In genomic region chr14:47805771-47806535, GRCm38 (mm10) we compare ENCODE assay signal across 13 mouse cellular contexts.
DNase-seq lines count a peak whose midpoint lies in the region; ATAC-seq and TF ChIP-seq lines count a peak whose summit lies in the region.
"Had no signal": no experiment of that assay in that cellular context is flagged by ENCODE, and none has a peak within 500 bp of the region (broad histone marks: within the 10 kb centered on the region; RNA-seq: fewer than 3 reads in every experiment).

No protein-coding gene starts in this region.

- H3K36me3 ChIP-seq in kidney, postnatal 0 days (ENCODE audit: insufficient read depth, low read length), result no peaks in the 10 kb centered on the region
- H3K36me3 ChIP-seq in forebrain, embryonic 15.5 days, result no peaks in the 10 kb centered on the region
- no peaks in the 10 kb centered on the region for H3K36me3 ChIP-seq in limb, embryonic 14.5 days (ENCODE audit: control insufficient read depth, insufficient read depth, low read length)
- no peaks in the 10 kb centered on the region for H3K36me3 ChIP-seq in neural tube, embryonic 13.5 days
- no peaks in the 10 kb centered on the region for H3K36me3 ChIP-seq in heart, embryonic 10.5 days
- H3K36me3 ChIP-seq: embryonic facial prominence, embryonic 15.5 days; limb, embryonic 15.5 days had no signal

- no peak for TF ChIP-seq POLR2A in limb, embryonic 14.5 days (IDR thresholded peaks at IDR 0.05; ENCODE audit: borderline replicate concordance, extremely low read depth, insufficient read depth, insufficient read length)

- H3K27ac ChIP-seq in kidney, postnatal 0 days, result no peak overlapping the region
- no peak overlapping the region for H3K27ac ChIP-seq in forebrain, embryonic 15.5 days (replicated peaks)
- H3K27ac ChIP-seq in limb, embryonic 14.5 days (replicated peaks; ENCODE audit: low read depth, low read length), result no peak overlapping the region
- H3K27ac ChIP-seq in neural tube, embryonic 13.5 days (replicated peaks), result no peak overlapping the region
- no peak overlapping the region for H3K27ac ChIP-seq in heart, embryonic 10.5 days
- H3K27ac ChIP-seq: embryonic facial prominence, embryonic 15.5 days; limb, embryonic 15.5 days had no signal

- no peak overlapping the region for H3K4me3 ChIP-seq in kidney, postnatal 0 days (replicated peaks; ENCODE audit: low read depth, low read length)
- no peak overlapping the region for H3K4me3 ChIP-seq in forebrain, embryonic 15.5 days
- H3K4me3 ChIP-seq in limb, embryonic 14.5 days (replicated peaks; ENCODE audit: low read length), result no peak overlapping the region
- no peak overlapping the region for H3K4me3 ChIP-seq in neural tube, embryonic 13.5 days
- no peak overlapping the region for H3K4me3 ChIP-seq in heart, embryonic 10.5 days
- H3K4me3 ChIP-seq: embryonic facial prominence, embryonic 15.5 days; limb, embryonic 15.5 days had no signal

- DNase-seq in kidney, postnatal 0 days (ENCODE audit: low spot score), result no peak
- no peak for DNase-seq in kidney, adult 9 months
- DNase-seq in limb, embryonic 14.5 days (ENCODE audit: low spot score), result peak; percentile 12
- no peak for DNase-seq in adrenal gland, postnatal 14 days
- no peak for DNase-seq in heart, embryonic 10.5 days (ENCODE audit: low spot score)
- no peak for DNase-seq in kidney, postnatal 4 days
- DNase-seq: cerebellum, adult 18-20 months; kidney, adult 18-20 months; lung, postnatal 4 days had no signal

- no peaks in the 10 kb centered on the region for H3K9me3 ChIP-seq in kidney, postnatal 0 days (replicated peaks; ENCODE audit: low read length)
- no peaks in the 10 kb centered on the region for H3K9me3 ChIP-seq in forebrain, embryonic 15.5 days
- H3K9me3 ChIP-seq in limb, embryonic 14.5 days (ENCODE audit: control insufficient read depth, low read length), result no peaks in the 10 kb centered on the region
- H3K9me3 ChIP-seq in neural tube, embryonic 13.5 days, result no peaks in the 10 kb centered on the region
- no peaks in the 10 kb centered on the region for H3K9me3 ChIP-seq in heart, embryonic 10.5 days
- H3K9me3 ChIP-seq: embryonic facial prominence, embryonic 15.5 days; limb, embryonic 15.5 days had no signal

- peak; percentile 40; the same call in 1 of the 2 replicates for ATAC-seq in kidney, postnatal 0 days (replicated peaks; ENCODE audit: low FRiP score, low read depth)
- peak; percentile 91 for ATAC-seq in forebrain, embryonic 15.5 days (replicated peaks)
- ATAC-seq in limb, embryonic 14.5 days (ENCODE audit: low FRiP score, low read depth), result no peak
- peak; percentile 74 for ATAC-seq in neural tube, embryonic 13.5 days (ENCODE audit: low read depth)

- H3K4me2 ChIP-seq in kidney, postnatal 0 days (ENCODE audit: low read length), result no peak overlapping the region
- H3K4me2 ChIP-seq in forebrain, embryonic 15.5 days (replicated peaks), result no peak overlapping the region
- no peak overlapping the region for H3K4me2 ChIP-seq in limb, embryonic 14.5 days (replicated peaks; ENCODE audit: low read depth, low read length, severe bottlenecking)
- no peak overlapping the region for H3K4me2 ChIP-seq in neural tube, embryonic 13.5 days
- H3K4me2 ChIP-seq: embryonic facial prominence, embryonic 15.5 days; limb, embryonic 15.5 days had no signal

- no peaks in the 10 kb centered on the region for H3K27me3 ChIP-seq in kidney, postnatal 0 days (ENCODE audit: insufficient read depth, low read length)
- no peaks in the 10 kb centered on the region for H3K27me3 ChIP-seq in forebrain, embryonic 15.5 days
- no peaks in the 10 kb centered on the region for H3K27me3 ChIP-seq in limb, embryonic 14.5 days (ENCODE audit: control insufficient read depth, insufficient read depth, low read length)
- no peaks in the 10 kb centered on the region for H3K27me3 ChIP-seq in neural tube, embryonic 13.5 days
- no peaks in the 10 kb centered on the region for H3K27me3 ChIP-seq in heart, embryonic 10.5 days (ENCODE audit: insufficient read depth, poor library complexity, severe bottlenecking)
- H3K27me3 ChIP-seq: embryonic facial prominence, embryonic 15.5 days; limb, embryonic 15.5 days had no signal

- H3K4me1 ChIP-seq in kidney, postnatal 0 days (replicated peaks; ENCODE audit: insufficient read depth, low read length), result 0 out of 2 replicates have a peak, but pooled peaks cover 3% of the 10 kb centered on the region
- peaks cover 17% of the 10 kb centered on the region for H3K4me1 ChIP-seq in forebrain, embryonic 15.5 days
- H3K4me1 ChIP-seq in limb, embryonic 14.5 days (ENCODE audit: control insufficient read depth, insufficient read depth, low read length), result peaks cover 10% of the 10 kb centered on the region
- H3K4me1 ChIP-seq in neural tube, embryonic 13.5 days (replicated peaks), result peaks cover 33% of the 10 kb centered on the region
- no peaks in the 10 kb centered on the region for H3K4me1 ChIP-seq in heart, embryonic 10.5 days

- no peak for TF ChIP-seq CTCF in kidney, postnatal 0 days (IDR thresholded peaks at IDR 0.05; ENCODE audit: low read depth)

- 37% methylated on average over 9 of the region's 9 CpGs for WGBS in kidney, postnatal 0 days
- WGBS in forebrain, embryonic 15.5 days, result 9% methylated on average over 9 of the region's 9 CpGs
- 40% methylated on average over 9 of the region's 9 CpGs for WGBS in limb, embryonic 14.5 days
- 12% methylated on average over 9 of the region's 9 CpGs for WGBS in neural tube, embryonic 13.5 days
- WGBS in heart, embryonic 10.5 days, result 64% methylated on average over 9 of the region's 9 CpGs

- H3K9ac ChIP-seq in kidney, postnatal 0 days (ENCODE audit: low read depth, low read length), result no peak overlapping the region
- H3K9ac ChIP-seq in forebrain, embryonic 15.5 days (replicated peaks), result no peak overlapping the region
- H3K9ac ChIP-seq in limb, embryonic 14.5 days (ENCODE audit: low read depth, low read length, severe bottlenecking), result no peak overlapping the region
- H3K9ac ChIP-seq in neural tube, embryonic 13.5 days, result no peak overlapping the region
- H3K9ac ChIP-seq: embryonic facial prominence, embryonic 15.5 days; limb, embryonic 15.5 days had no signal
